Mouse (Mus musculus): ENCODE results near the gene Lysmd4. TPM values are rescaled to one million over a fixed set of nuclear protein-coding genes. Genes with fewer than 3 reads are reported as not detected.

Lysmd4 gene
- polyA plus RNA-seq, 1 experiment from 2014 or later, result 11.9 TPM

DNA sequence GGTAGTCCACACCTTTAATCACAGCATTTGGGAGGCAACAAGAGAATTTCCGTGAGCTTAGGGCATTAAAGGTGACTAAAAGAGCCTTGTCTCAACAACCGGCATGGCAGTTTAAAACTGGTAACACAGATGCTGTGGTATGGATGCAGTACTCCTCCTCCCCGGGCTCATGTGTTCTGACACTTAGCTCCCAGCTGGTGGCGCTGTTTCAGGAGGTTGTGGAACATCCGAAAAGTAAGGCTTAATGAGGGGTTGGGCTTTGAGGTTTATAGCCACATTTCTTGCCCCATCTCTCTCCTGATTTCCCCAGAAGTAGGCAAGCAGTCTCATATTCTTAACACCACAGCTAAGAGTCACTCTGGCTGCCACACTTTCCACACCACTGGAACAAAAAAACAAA lies 133.5 kb downstream of the Lysmd4 start:
- H3K4me2 ChIP-seq, result no peak overlapping the region
- H3K9me3 ChIP-seq, result no peaks in the 10 kb centered on the region
- no peak overlapping the region for H3K27ac ChIP-seq
- no peak overlapping the region for H3K4me3 ChIP-seq (replicated peaks)
- H3K9ac ChIP-seq, result no peak overlapping the region
- no peak for ATAC-seq (ENCODE audit: insufficient read depth, low FRiP score, low read depth)
- H3K4me1 ChIP-seq, result no peaks in the 10 kb centered on the region
- H3K36me3 ChIP-seq, result no peaks in the 10 kb centered on the region
- WGBS, result 94% methylated on average over 5 of the region's 5 CpGs
- no peaks in the 10 kb centered on the region for H3K27me3 ChIP-seq (replicated peaks)

Other genes with a start within 250 kb of the Lysmd4 start
- gene Mef2a, start 150.3 kb downstream of the Lysmd4 start, polyA plus RNA-seq (2015; fragmentation: Nextera tagmentation; extraction: Ambion mirVana), result 36.0 and 38.4 TPM in 2 replicates

Measured in stomach, embryonic 15.5 days (tissue).